ENCODE assay signal across 10 mouse cellular contexts in the genomic region with DNA sequence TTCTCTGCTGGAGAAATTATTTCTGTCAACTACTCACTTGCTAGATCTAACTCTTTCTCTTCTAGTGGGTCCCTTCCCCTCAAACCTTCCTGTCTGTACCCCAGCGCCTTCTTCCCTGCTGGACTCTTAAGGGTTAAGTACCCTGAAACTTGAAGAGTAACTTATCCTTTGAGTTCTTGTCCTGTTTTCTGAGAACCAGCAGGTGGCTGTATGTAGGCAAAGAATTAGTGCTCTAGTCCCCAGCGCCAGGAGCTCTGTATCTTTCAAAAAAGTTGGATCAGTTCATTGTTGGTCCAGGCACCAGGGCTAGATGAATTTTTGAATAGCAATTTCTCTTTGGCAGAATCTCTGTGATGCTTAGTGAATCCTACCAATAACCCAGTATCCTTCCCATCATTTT. TPM values are rescaled to one million over a fixed set of nuclear protein-coding genes. Genes with fewer than 3 reads are reported as not detected.
DNase-seq lines count a peak whose midpoint lies in the region; ATAC-seq and TF ChIP-seq lines count a peak whose summit lies in the region.
"Had no signal": no experiment of that assay in that cellular context is flagged by ENCODE, and none has a peak within 500 bp of the region (broad histone marks: within the 10 kb centered on the region; RNA-seq: fewer than 3 reads in every experiment).

No protein-coding gene starts in this region.

- no peak for ATAC-seq in kidney, embryonic 16.5 days (ENCODE audit: low FRiP score, low TSS enrichment)
- ATAC-seq in midbrain, postnatal 0 days (ENCODE audit: low FRiP score) = no peak
- ATAC-seq in midbrain, embryonic 16.5 days = no peak
- ATAC-seq in stomach, postnatal 0 days (ENCODE audit: low FRiP score, low TSS enrichment) = no peak

- no peaks in the 10 kb centered on the region; the same call in 1 of the 2 replicates for H3K36me3 ChIP-seq in heart, adult 2 months (ENCODE audit: control insufficient read depth, insufficient read depth, low read length)
- no peaks in the 10 kb centered on the region for H3K36me3 ChIP-seq in kidney, embryonic 16.5 days (ENCODE audit: insufficient read depth, low read length)
- no peaks in the 10 kb centered on the region for H3K36me3 ChIP-seq in midbrain, postnatal 0 days (ENCODE audit: insufficient read depth, low read length)
- H3K36me3 ChIP-seq in midbrain, embryonic 16.5 days (ENCODE audit: control insufficient read depth, insufficient read depth, low read length) = no peaks in the 10 kb centered on the region
- no peaks in the 10 kb centered on the region for H3K36me3 ChIP-seq in stomach, postnatal 0 days (ENCODE audit: control insufficient read depth, insufficient read depth, low read length)

- peaks cover 6% of the 10 kb centered on the region for H3K4me1 ChIP-seq in heart, adult 2 months (ENCODE audit: control insufficient read depth, insufficient read depth, low read length)
- H3K4me1 ChIP-seq in kidney, embryonic 16.5 days (ENCODE audit: insufficient read depth, low read length) = no peaks in the 10 kb centered on the region
- no peaks in the 10 kb centered on the region for H3K4me1 ChIP-seq in midbrain, postnatal 0 days (ENCODE audit: insufficient read depth, low read length)
- H3K4me1 ChIP-seq in midbrain, embryonic 16.5 days (ENCODE audit: control insufficient read depth, insufficient read depth, low read length) = no peaks in the 10 kb centered on the region
- 0 out of 2 replicates have a peak, but pooled peaks cover 2% of the 10 kb centered on the region for H3K4me1 ChIP-seq in stomach, postnatal 0 days (replicated peaks; ENCODE audit: control insufficient read depth, insufficient read depth)

- H3K9ac ChIP-seq in heart, adult 2 months (ENCODE audit: low read depth, low read length) = peak overlapping the region; percentile 69
- peak overlapping the region; percentile 59 for H3K9ac ChIP-seq in kidney, embryonic 16.5 days (replicated peaks; ENCODE audit: low read length)
- no peak overlapping the region for H3K9ac ChIP-seq in midbrain, postnatal 0 days (replicated peaks; ENCODE audit: low read length, poor library complexity, severe bottlenecking)
- H3K9ac ChIP-seq in midbrain, embryonic 16.5 days (ENCODE audit: low read depth, low read length) = no peak overlapping the region
- no peak overlapping the region for H3K9ac ChIP-seq in stomach, postnatal 0 days (ENCODE audit: low read length)

- H3K27ac ChIP-seq in heart, adult 2 months = peak overlapping the region; percentile 90
- H3K27ac ChIP-seq in kidney, embryonic 16.5 days (ENCODE audit: low read length) = peak overlapping the region; percentile 22; the same call in 1 of the 2 replicates
- H3K27ac ChIP-seq in midbrain, postnatal 0 days (ENCODE audit: low read depth, low read length) = no peak overlapping the region
- H3K27ac ChIP-seq in midbrain, embryonic 16.5 days (ENCODE audit: low read length) = no peak overlapping the region
- no peak overlapping the region for H3K27ac ChIP-seq in stomach, postnatal 0 days (replicated peaks)

- H3K4me3 ChIP-seq in heart, adult 2 months = peak overlapping the region; percentile 57
- peak overlapping the region; percentile 41 for H3K4me3 ChIP-seq in kidney, embryonic 16.5 days (ENCODE audit: low read length)
- no peak overlapping the region for H3K4me3 ChIP-seq in midbrain, postnatal 0 days (ENCODE audit: low read depth, low read length)
- H3K4me3 ChIP-seq in midbrain, embryonic 16.5 days (ENCODE audit: low read depth, low read length) = no peak overlapping the region
- H3K4me3 ChIP-seq in stomach, postnatal 0 days (ENCODE audit: low read depth, low read length) = peak overlapping the region; percentile 25

- intact Hi-C loops in heart, adult 2 months (cut with DNase I) = no loop called here

- no peak overlapping the region for H3K4me2 ChIP-seq in kidney, embryonic 16.5 days (replicated peaks; ENCODE audit: low read depth, low read length)
- H3K4me2 ChIP-seq in midbrain, postnatal 0 days (ENCODE audit: low read depth, low read length, poor library complexity, severe bottlenecking) = no peak overlapping the region
- H3K4me2 ChIP-seq in midbrain, embryonic 16.5 days (ENCODE audit: low read length) = no peak overlapping the region
- H3K4me2 ChIP-seq in stomach, postnatal 0 days (replicated peaks; ENCODE audit: low read depth) = no peak overlapping the region

- no peaks in the 10 kb centered on the region for H3K9me3 ChIP-seq in kidney, embryonic 16.5 days (ENCODE audit: low read length)
- H3K9me3 ChIP-seq in midbrain, postnatal 0 days (ENCODE audit: low read length) = no peaks in the 10 kb centered on the region
- H3K9me3 ChIP-seq in midbrain, embryonic 16.5 days (replicated peaks; ENCODE audit: control insufficient read depth, low read length, poor library complexity, severe bottlenecking) = no peaks in the 10 kb centered on the region
- H3K9me3 ChIP-seq in stomach, postnatal 0 days (ENCODE audit: control insufficient read depth, low read length) = no peaks in the 10 kb centered on the region

- H3K27me3 ChIP-seq in heart, adult 2 months (ENCODE audit: control insufficient read depth, insufficient read depth, low read length) = no peaks in the 10 kb centered on the region
- no peaks in the 10 kb centered on the region for H3K27me3 ChIP-seq in kidney, embryonic 16.5 days (ENCODE audit: insufficient read depth, low read length)
- no peaks in the 10 kb centered on the region; the same call in 1 of the 2 replicates for H3K27me3 ChIP-seq in midbrain, postnatal 0 days (ENCODE audit: insufficient read depth, low read length)
- no peaks in the 10 kb centered on the region for H3K27me3 ChIP-seq in midbrain, embryonic 16.5 days (ENCODE audit: control insufficient read depth, insufficient read depth, low read depth, low read length)
- no peaks in the 10 kb centered on the region for H3K27me3 ChIP-seq in stomach, postnatal 0 days (ENCODE audit: control insufficient read depth, insufficient read depth, low read length)

- TF ChIP-seq CTCF in heart, adult 2 months (IDR thresholded peaks at IDR 0.05) = peak; percentile 56
- peak; percentile 36 for TF ChIP-seq CTCF in midbrain, postnatal 0 days (IDR thresholded peaks at IDR 0.05)
- TF ChIP-seq CTCF in stomach, postnatal 0 days (IDR thresholded peaks at IDR 0.05; ENCODE audit: low read depth) = peak; percentile 28; the same call in 1 of the 2 replicates

- WGBS in heart, adult 2 months = 30% methylated on average over 2 of the region's 2 CpGs
- 32% methylated on average over 2 of the region's 2 CpGs for WGBS in kidney, embryonic 16.5 days
- WGBS in midbrain, postnatal 0 days = 39% methylated on average over 2 of the region's 2 CpGs
- WGBS in midbrain, embryonic 16.5 days = 29% methylated on average over 2 of the region's 2 CpGs
- WGBS in stomach, postnatal 0 days = 27% methylated on average over 2 of the region's 2 CpGs

- no peaks in the 10 kb centered on the region; the same call in 1 of the 2 replicates for H3K79me2 ChIP-seq in heart, adult 2 months (replicated peaks; ENCODE audit: control insufficient read depth, insufficient read depth, low read length)

- no peak for TF ChIP-seq EP300 in heart, adult 2 months (IDR thresholded peaks at IDR 0.05; ENCODE audit: insufficient read depth, low read depth, low read length)
- no peak for TF ChIP-seq EP300 in stomach, postnatal 0 days (optimal IDR thresholded peaks at IDR 0.05)

- no peak for TF ChIP-seq POLR2A in heart, adult 2 months (IDR thresholded peaks at IDR 0.05; ENCODE audit: insufficient read depth, low read depth, low read length)

- no peak for DNase-seq in heart, adult 2 months
- no peak for DNase-seq in heart, postnatal 4 days
- DNase-seq in kidney, adult 11 months = no peak
- DNase-seq in midbrain, postnatal 0 days (ENCODE audit: low spot score) = no peak
- no peak for DNase-seq in stomach, postnatal 0 days (ENCODE audit: low spot score)
- DNase-seq in layer of hippocampus, postnatal 14 days (ENCODE audit: low spot score in 2 of 2) = no peak
- DNase-seq: B cell, adult 2 months; liver had no signal

RNA-seq across cellular contexts. Expression of a gene that starts 2.1 kb away (rescaled TPM):
- total RNA-seq in heart, adult 2 months (2021) = 10 to 100 TPM; 20.5 to 21.4 TPM
- 35.3 and 76.1 TPM in 2 replicates for polyA plus RNA-seq in heart, adult 2 months (2012; rRNA removed)
- 100 to 1,000 TPM in 1 of 2 experiments, 10 to 100 TPM in 1; 85.4 to 109 TPM for total RNA-seq in heart, postnatal 4 days (2021)
- polyA plus RNA-seq in kidney, embryonic 16.5 days (2015; fragmentation: Nextera tagmentation; extraction: Ambion mirVana) = 125 and 126 TPM in 2 replicates
- 17.4 and 22.4 TPM in 2 replicates for total RNA-seq in midbrain, postnatal 0 days (2014; rRNA removed)
- polyA plus RNA-seq in midbrain, postnatal 0 days (2015; fragmentation: Nextera tagmentation; extraction: Ambion mirVana) = 19.3 and 21.3 TPM in 2 replicates
- polyA plus RNA-seq in midbrain, embryonic 16.5 days (2015; fragmentation: Nextera tagmentation; extraction: Ambion mirVana) = 24.8 and 26.3 TPM in 2 replicates
- 25.1 and 28.0 TPM in 2 replicates for polyA plus RNA-seq in stomach, postnatal 0 days (2015; fragmentation: Nextera tagmentation; extraction: Ambion mirVana)
- total RNA-seq in layer of hippocampus, postnatal 14 days (2021) = 1 to 10 TPM; 6.1 to 8.1 TPM

RNA-seq across cellular contexts. Expression of a gene that starts 58.9 kb away (rescaled TPM):
- total RNA-seq in heart, adult 2 months (2021) = 1 to 10 TPM in 1 of 2 experiments, under 1 TPM in 1; 0.81 to 1.6 TPM
- polyA plus RNA-seq in heart, adult 2 months (2012; rRNA removed) = 1.3 and 3.1 TPM in 2 replicates
- total RNA-seq in heart, postnatal 4 days (2021) = 1 to 10 TPM; 2.1 to 2.7 TPM
- 0.68 and 0.80 TPM in 2 replicates for polyA plus RNA-seq in kidney, embryonic 16.5 days (2015; fragmentation: Nextera tagmentation; extraction: Ambion mirVana)
- total RNA-seq in midbrain, postnatal 0 days (2014; rRNA removed) = 29.6 and 32.3 TPM in 2 replicates
- 10.9 and 11.5 TPM in 2 replicates for polyA plus RNA-seq in midbrain, postnatal 0 days (2015; fragmentation: Nextera tagmentation; extraction: Ambion mirVana)
- polyA plus RNA-seq in midbrain, embryonic 16.5 days (2015; fragmentation: Nextera tagmentation; extraction: Ambion mirVana) = 15.2 and 15.8 TPM in 2 replicates
- polyA plus RNA-seq in stomach, postnatal 0 days (2015; fragmentation: Nextera tagmentation; extraction: Ambion mirVana) = 1.1 and 1.2 TPM in 2 replicates
- 10 to 100 TPM; 23.0 to 26.1 TPM for total RNA-seq in layer of hippocampus, postnatal 14 days (2021)

Comparison
In these comparisons a context has a peak if more than half of its experiments do, and no peak if none do; other contexts are left out.
1. H3K27ac ChIP-seq: peak in heart, adult 2 months (single experiment) and kidney, embryonic 16.5 days (single experiment); none in midbrain, postnatal 0 days (single experiment), midbrain, embryonic 16.5 days (single experiment) and stomach, postnatal 0 days (single experiment).
2. H3K4me3 ChIP-seq: peak in heart, adult 2 months (single experiment), kidney, embryonic 16.5 days (single experiment) and stomach, postnatal 0 days (single experiment); none in midbrain, postnatal 0 days (single experiment) and midbrain, embryonic 16.5 days (single experiment).
3. H3K9ac ChIP-seq: peak in heart, adult 2 months (single experiment) and kidney, embryonic 16.5 days (single experiment); none in midbrain, postnatal 0 days (single experiment), midbrain, embryonic 16.5 days (single experiment) and stomach, postnatal 0 days (single experiment).
4. Peak in every context shown above with its lines, with median percentiles within 50 percentile points of each other: CTCF ChIP-seq.